8 mouse cellular contexts compared by ENCODE assay signal in the genomic region with DNA sequence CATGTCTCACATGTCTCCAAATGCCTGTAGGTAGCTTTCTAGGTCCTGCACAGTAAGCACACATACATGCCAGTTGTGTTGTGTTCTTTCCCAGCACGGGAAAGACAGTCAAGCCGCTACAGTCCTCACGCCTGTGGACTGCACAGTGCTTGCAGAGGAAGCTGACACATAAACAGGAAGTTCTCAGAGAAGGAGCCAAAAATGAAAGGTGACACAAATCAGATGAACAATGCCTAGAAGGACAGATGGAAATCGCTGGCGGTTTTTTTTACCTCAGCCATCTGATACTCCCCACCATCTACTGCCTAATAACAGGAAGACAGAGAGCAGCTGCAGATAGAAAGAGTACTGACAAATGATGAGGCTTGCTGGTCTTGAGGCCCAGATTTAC. TPM values are rescaled to one million over a fixed set of nuclear protein-coding genes. Genes with fewer than 3 reads are reported as not detected.
DNase-seq lines count a peak whose midpoint lies in the region; ATAC-seq and TF ChIP-seq lines count a peak whose summit lies in the region.

Gene Cnot6l (minus strand): TSS at position 151 of the 391 bp plus-strand sequence.

- 59% methylated on average over 5 of the region's 5 CpGs for WGBS in hindbrain, embryonic 13.5 days

- no peak for ATAC-seq in hindbrain, embryonic 13.5 days (ENCODE audit: low FRiP score)

- H3K4me1 ChIP-seq in E14TG2a.4 (replicated peaks; ENCODE audit: low read depth, low read length) = peaks cover 18% of the 10 kb centered on the region
- H3K4me1 ChIP-seq in hindbrain, embryonic 13.5 days (replicated peaks) = peaks cover 14% of the 10 kb centered on the region

- peak; percentile 54 for DNase-seq in brain, adult 2 months (ENCODE audit: low read depth, low spot score)
- no peak for DNase-seq in gastrocnemius, adult 18-20 months (ENCODE audit: low spot score)
- DNase-seq in layer of hippocampus, postnatal 36 days = no peak
- peak; percentile 57 to 69 for DNase-seq in lung, postnatal 4 days
- peak; percentile 39 to 40 for DNase-seq in spleen, adult 18-20 months
- no peak for DNase-seq in testis, postnatal 14 days (ENCODE audit: low spot score)

- H3K9me3 ChIP-seq in E14TG2a.4 (ENCODE audit: low read length) = peaks cover 8% of the 10 kb centered on the region
- H3K9me3 ChIP-seq in hindbrain, embryonic 13.5 days = no peaks in the 10 kb centered on the region

- peak within 1 kb of the TSS; percentile 85 for H3K4me3 ChIP-seq in E14TG2a.4 (replicated peaks; ENCODE audit: low read length)
- peak within 1 kb of the TSS; percentile 97 for H3K4me3 ChIP-seq in hindbrain, embryonic 13.5 days

- no peak for TF ChIP-seq CTCF in E14TG2a.4 (conservative IDR thresholded peaks at IDR 0.05; ENCODE audit: low read length)

- H3K27ac ChIP-seq in hindbrain, embryonic 13.5 days = peak within 1 kb of the TSS; percentile 99

- peak within 1 kb of the TSS; percentile 69 for H3K4me2 ChIP-seq in hindbrain, embryonic 13.5 days

- 0 out of 2 replicates have a peak, but pooled peaks cover 9% of the 10 kb centered on the region for H3K27me3 ChIP-seq in E14TG2a.4 (ENCODE audit: insufficient read depth, low read length)
- no peaks in the 10 kb centered on the region for H3K27me3 ChIP-seq in hindbrain, embryonic 13.5 days

- H3K36me3 ChIP-seq in E14TG2a.4 (ENCODE audit: insufficient read depth, low read length) = no peaks in the 10 kb centered on the region
- no peaks in the 10 kb centered on the region for H3K36me3 ChIP-seq in hindbrain, embryonic 13.5 days

- peak within 1 kb of the TSS; percentile 98 for H3K9ac ChIP-seq in hindbrain, embryonic 13.5 days

RNA-seq across cellular contexts. Expression of gene Cnot6l, which starts in this region (rescaled TPM):
- total RNA-seq in gastrocnemius, adult 18-20 months (2021) = 10 to 100 TPM; 24.5 to 27.8 TPM
- 13.3 and 14.7 TPM in 2 replicates for polyA plus RNA-seq in hindbrain, embryonic 13.5 days (2015; fragmentation: Nextera tagmentation; extraction: Ambion mirVana)
- 10 to 100 TPM; 72.8 to 87.4 TPM for total RNA-seq in layer of hippocampus, postnatal 36 days (2021)

Comparison
In these comparisons a context has a peak if more than half of its experiments do, and no peak if none do; other contexts are left out.
1. DNase-seq: peak in brain, adult 2 months (single experiment), lung, postnatal 4 days (2 of 2) and spleen, adult 18-20 months (2 of 2); none in gastrocnemius, adult 18-20 months (single experiment), layer of hippocampus, postnatal 36 days (0 of 2) and testis, postnatal 14 days (single experiment).